Mouse (Mus musculus): ENCODE measurements at regions not wholly inside any gene's neighbourhood (a gene's known extent, or its start where the extent isn't known, plus 50 kb on each side); places are given as distances from the start of the nearest gene placed in this dataset.
A peak's percentile ranks its signal among the peaks of the same experiment; 100 is the strongest.

GRCm38 (mm10) chr7:133434027-133434820, 167.7 kb downstream of the Tex36 start:
- H3K27me3 ChIP-seq (replicated peaks): no peaks in the 10 kb centered on the region
- no peak for ATAC-seq
- H3K4me2 ChIP-seq (replicated peaks): no peak overlapping the region
- H3K36me3 ChIP-seq: no peaks in the 10 kb centered on the region
- no peaks in the 10 kb centered on the region for H3K9me3 ChIP-seq
- no peaks in the 10 kb centered on the region; the same call in 1 of the 2 replicates for H3K4me1 ChIP-seq (replicated peaks)
- no peak overlapping the region for H3K4me3 ChIP-seq (replicated peaks)
- H3K9ac ChIP-seq: no peak overlapping the region
- WGBS: 37% methylated on average over 17 of the region's 17 CpGs
- H3K27ac ChIP-seq: no peak overlapping the region

GRCm38 (mm10) chr7:133432343-133432742, 169.6 kb downstream of the Tex36 start:
- Histone ChIP-seq H3K36me3 (no peaks in the 10 kb centered on the region), H3K27me3 (replicated peaks) (no peaks in the 10 kb centered on the region), H3K27ac (no peak overlapping the region), H3K9me3 (no peaks in the 10 kb centered on the region), H3K4me3 (replicated peaks) (no peak overlapping the region), H3K4me1 (replicated peaks) (no peaks in the 10 kb centered on the region; the same call in 1 of the 2 replicates), H3K9ac (no peak overlapping the region), H3K4me2 (replicated peaks) (no peak overlapping the region)
- ATAC-seq: no peak
- 87% methylated on average over 1 of the region's 1 CpGs for WGBS

GRCm38 (mm10) chr7:133402072-133402471, 199.9 kb downstream of the Tex36 start:
- Histone ChIP-seq H3K9me3 (no peaks in the 10 kb centered on the region), H3K9ac (no peak overlapping the region), H3K27me3 (replicated peaks) (no peaks in the 10 kb centered on the region), H3K36me3 (no peaks in the 10 kb centered on the region), H3K4me2 (replicated peaks) (no peak overlapping the region), H3K4me1 (replicated peaks) (no peaks in the 10 kb centered on the region), H3K4me3 (replicated peaks) (no peak overlapping the region), H3K27ac (no peak overlapping the region)
- WGBS: 27% methylated on average over 2 of the region's 2 CpGs
- ATAC-seq: no peak

GRCm38 (mm10) chr7:133400691-133401090, 201.3 kb downstream of the Tex36 start:
- Histone ChIP-seq H3K27me3 (replicated peaks) (no peaks in the 10 kb centered on the region), H3K36me3 (no peaks in the 10 kb centered on the region), H3K27ac (no peak overlapping the region), H3K4me2 (replicated peaks) (no peak overlapping the region), H3K9me3 (no peaks in the 10 kb centered on the region), H3K4me3 (replicated peaks) (no peak overlapping the region), H3K4me1 (replicated peaks) (no peaks in the 10 kb centered on the region), H3K9ac (no peak overlapping the region)
- ATAC-seq: no peak
- 61% methylated on average over 4 of the region's 4 CpGs for WGBS

GRCm38 (mm10) chr7:133388716-133389115, 213.2 kb downstream of the Tex36 start:
- Histone ChIP-seq H3K4me2 (replicated peaks) (no peak overlapping the region), H3K36me3 (no peaks in the 10 kb centered on the region), H3K27ac (no peak overlapping the region), H3K9ac (no peak overlapping the region), H3K4me1 (replicated peaks) (no peaks in the 10 kb centered on the region), H3K9me3 (no peaks in the 10 kb centered on the region), H3K27me3 (replicated peaks) (no peaks in the 10 kb centered on the region), H3K4me3 (replicated peaks) (no peak overlapping the region)
- ATAC-seq: no peak
- WGBS: 68% methylated on average over 6 of the region's 6 CpGs

GRCm38 (mm10) chr7:133382032-133382712, 219.8 kb downstream of the Tex36 start:
- ATAC-seq: peak; percentile 93
- no peak overlapping the region for H3K4me2 ChIP-seq (replicated peaks)
- no peaks in the 10 kb centered on the region for H3K36me3 ChIP-seq
- H3K9me3 ChIP-seq: no peaks in the 10 kb centered on the region
- H3K4me3 ChIP-seq (replicated peaks): no peak overlapping the region
- WGBS: 49% methylated on average over 7 of the region's 7 CpGs
- H3K27ac ChIP-seq: no peak overlapping the region
- H3K27me3 ChIP-seq (replicated peaks): no peaks in the 10 kb centered on the region
- H3K9ac ChIP-seq: no peak overlapping the region
- no peaks in the 10 kb centered on the region for H3K4me1 ChIP-seq (replicated peaks)

GRCm38 (mm10) chr7:133379373-133379772, 222.6 kb downstream of the Tex36 start:
- Histone ChIP-seq H3K36me3 (no peaks in the 10 kb centered on the region), H3K4me2 (replicated peaks) (no peak overlapping the region), H3K4me3 (replicated peaks) (no peak overlapping the region), H3K9ac (no peak overlapping the region), H3K27ac (no peak overlapping the region), H3K9me3 (no peaks in the 10 kb centered on the region), H3K4me1 (replicated peaks) (no peaks in the 10 kb centered on the region), H3K27me3 (replicated peaks) (no peaks in the 10 kb centered on the region)
- 43% methylated on average over 1 of the region's 1 CpGs for WGBS
- ATAC-seq: no peak

GRCm38 (mm10) chr7:133378338-133378737, 223.6 kb downstream of the Tex36 start:
- 86% methylated on average over 5 of the region's 5 CpGs for WGBS

GRCm38 (mm10) chr7:133376833-133377484, 225.0 kb downstream of the Tex36 start:
- H3K9me3 ChIP-seq: no peaks in the 10 kb centered on the region
- H3K9ac ChIP-seq: no peak overlapping the region
- no peaks in the 10 kb centered on the region for H3K27me3 ChIP-seq (replicated peaks)
- WGBS: 66% methylated on average over 8 of the region's 8 CpGs
- no peak for ATAC-seq
- no peaks in the 10 kb centered on the region for H3K4me1 ChIP-seq (replicated peaks)
- H3K4me3 ChIP-seq (replicated peaks): no peak overlapping the region
- H3K36me3 ChIP-seq: no peaks in the 10 kb centered on the region
- H3K27ac ChIP-seq: no peak overlapping the region
- H3K4me2 ChIP-seq (replicated peaks): no peak overlapping the region

More at GRCm38 (mm10) chr7:133378338-133378737, 223.6 kb downstream of the Tex36 start:
- no peak overlapping the region for H3K9ac ChIP-seq
- no peak overlapping the region for H3K27ac ChIP-seq
- H3K4me2 ChIP-seq (replicated peaks): no peak overlapping the region
- H3K4me3 ChIP-seq (replicated peaks): no peak overlapping the region
- H3K9me3 ChIP-seq: no peaks in the 10 kb centered on the region
- ATAC-seq: no peak
- H3K27me3 ChIP-seq (replicated peaks): no peaks in the 10 kb centered on the region
- H3K4me1 ChIP-seq (replicated peaks): no peaks in the 10 kb centered on the region
- H3K36me3 ChIP-seq: no peaks in the 10 kb centered on the region

- no peak for ATAC-seq
- WGBS: 60% methylated on average over 2 of the region's 2 CpGs
- Histone ChIP-seq H3K4me2 (replicated peaks) (no peak overlapping the region), H3K9me3 (no peaks in the 10 kb centered on the region), H3K4me3 (replicated peaks) (no peak overlapping the region), H3K9ac (no peak overlapping the region), H3K36me3 (no peaks in the 10 kb centered on the region), H3K27me3 (replicated peaks) (no peaks in the 10 kb centered on the region), H3K4me1 (replicated peaks) (no peaks in the 10 kb centered on the region), H3K27ac (no peak overlapping the region)
Observed at GRCm38 (mm10) chr7:133372695-133373094, 229.3 kb downstream of the Tex36 start.

GRCm38 (mm10) chr7:133370542-133370941, 231.4 kb downstream of the Tex36 start:
- Histone ChIP-seq H3K27ac (no peak overlapping the region), H3K4me2 (replicated peaks) (no peak overlapping the region)
- WGBS: 95% methylated on average over 5 of the region's 5 CpGs

GRCm38 (mm10) chr7:133364601-133365000, 237.4 kb downstream of the Tex36 start:
- WGBS: 41% methylated on average over 4 of the region's 4 CpGs
- no peak for ATAC-seq

More at GRCm38 (mm10) chr7:133370542-133370941, 231.4 kb downstream of the Tex36 start:
- no peak for ATAC-seq
- no peaks in the 10 kb centered on the region for H3K9me3 ChIP-seq
- no peak overlapping the region for H3K4me3 ChIP-seq (replicated peaks)
- H3K9ac ChIP-seq: no peak overlapping the region
- no peaks in the 10 kb centered on the region for H3K4me1 ChIP-seq (replicated peaks)
- H3K36me3 ChIP-seq: no peaks in the 10 kb centered on the region
- H3K27me3 ChIP-seq (replicated peaks): no peaks in the 10 kb centered on the region

More at GRCm38 (mm10) chr7:133364601-133365000, 237.4 kb downstream of the Tex36 start:
- H3K4me3 ChIP-seq (replicated peaks): no peak overlapping the region
- no peak overlapping the region for H3K27ac ChIP-seq
- no peak overlapping the region for H3K4me2 ChIP-seq (replicated peaks)
- no peak overlapping the region for H3K9ac ChIP-seq
- H3K27me3 ChIP-seq (replicated peaks): no peaks in the 10 kb centered on the region
- H3K9me3 ChIP-seq: no peaks in the 10 kb centered on the region
- no peaks in the 10 kb centered on the region for H3K36me3 ChIP-seq
- H3K4me1 ChIP-seq (replicated peaks): no peaks in the 10 kb centered on the region

All from intestine, embryonic 15.5 days (tissue).